Mouse (Mus musculus): Measurements from ENCODE around the gene Cep128. TPM values are rescaled to one million over a fixed set of nuclear protein-coding genes. Genes with fewer than 3 reads are reported as not detected.

Cep128 gene
- polyA plus RNA-seq, 1 experiment from 2014 or later = 3.4 TPM

DNA sequence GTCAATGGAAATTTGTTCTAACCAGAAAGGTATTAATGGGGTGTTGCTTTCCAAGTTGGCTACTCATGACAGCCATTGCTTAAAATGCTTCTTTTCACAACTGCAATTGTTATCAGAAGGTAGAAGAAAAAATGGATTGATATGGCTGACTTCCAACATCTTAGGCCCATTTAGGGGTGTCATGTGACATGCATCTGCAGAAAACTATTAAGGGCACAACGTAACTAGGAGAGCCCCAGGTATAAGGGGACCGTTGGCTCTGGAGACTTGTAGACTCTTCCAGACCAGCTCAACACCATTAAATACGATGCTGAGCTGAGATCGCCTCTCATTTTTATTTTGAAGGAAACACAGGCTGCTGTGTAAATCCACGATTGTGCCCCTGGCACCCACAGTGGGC lies 308.6 kb downstream of the Cep128 start:
- H3K27ac ChIP-seq (replicated peaks) = no peak overlapping the region
- H3K4me3 ChIP-seq (replicated peaks) = no peak overlapping the region
- H3K4me2 ChIP-seq = no peak overlapping the region
- H3K9me3 ChIP-seq (replicated peaks) = no peaks in the 10 kb centered on the region
- H3K36me3 ChIP-seq = no peaks in the 10 kb centered on the region
- no peak for ATAC-seq (ENCODE audit: low FRiP score)
- H3K9ac ChIP-seq (replicated peaks) = no peak overlapping the region
- WGBS = 91% methylated on average over 5 of the region's 5 CpGs
- no peaks in the 10 kb centered on the region for H3K27me3 ChIP-seq (replicated peaks)
- no peaks in the 10 kb centered on the region for H3K4me1 ChIP-seq

DNA sequence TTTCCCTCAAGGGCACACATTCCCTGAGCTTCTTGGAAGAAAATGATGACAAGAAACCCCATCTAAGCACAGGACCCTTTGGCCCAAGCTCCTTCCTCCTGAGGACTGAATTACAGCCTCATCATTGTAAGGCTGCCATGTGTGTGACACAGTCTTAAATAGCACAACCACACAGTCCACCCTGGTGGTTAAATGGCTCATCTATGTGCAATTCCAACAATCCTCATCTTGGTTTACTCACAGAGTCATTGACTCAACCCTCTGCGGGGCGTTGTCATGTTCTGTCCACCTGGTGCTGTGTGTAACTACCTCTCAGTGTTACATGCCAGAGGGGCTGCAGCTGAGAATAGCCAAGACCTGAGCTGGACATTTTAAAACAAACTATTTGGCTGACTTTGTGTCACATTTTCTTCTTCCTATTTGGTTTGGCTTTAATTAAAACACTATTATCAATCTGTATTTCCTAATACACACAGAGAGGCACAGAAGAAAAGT lies 313.6 kb downstream of the Cep128 start:
- no peak for ATAC-seq (ENCODE audit: low FRiP score)
- H3K9ac ChIP-seq (replicated peaks) = no peak overlapping the region
- no peak overlapping the region for H3K4me2 ChIP-seq
- 91% methylated on average over 2 of the region's 2 CpGs for WGBS
- no peaks in the 10 kb centered on the region for H3K36me3 ChIP-seq
- no peaks in the 10 kb centered on the region for H3K9me3 ChIP-seq (replicated peaks)
- no peaks in the 10 kb centered on the region for H3K4me1 ChIP-seq
- no peaks in the 10 kb centered on the region for H3K27me3 ChIP-seq (replicated peaks)
- H3K4me3 ChIP-seq (replicated peaks) = no peak overlapping the region
- no peak overlapping the region for H3K27ac ChIP-seq (replicated peaks)

DNA sequence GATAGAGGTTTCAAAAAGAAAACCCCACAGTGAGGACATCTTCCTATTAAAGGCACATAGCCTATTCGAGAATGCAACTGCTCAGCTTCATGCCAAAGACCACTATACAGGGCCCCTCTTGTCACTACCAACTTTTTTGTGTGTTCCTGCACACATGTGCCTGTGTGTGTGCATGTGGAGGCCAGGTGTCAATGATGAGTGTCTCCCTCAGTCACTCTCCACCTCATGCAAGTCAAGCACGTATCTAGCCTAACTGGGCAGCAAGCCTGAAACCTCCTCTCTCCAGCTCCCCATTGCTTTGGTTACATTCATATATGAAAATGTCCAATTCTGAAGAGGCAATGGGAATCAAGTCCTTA lies 317.1 kb downstream of the Cep128 start:
- H3K27ac ChIP-seq (replicated peaks) = no peak overlapping the region
- no peaks in the 10 kb centered on the region for H3K36me3 ChIP-seq
- no peak overlapping the region for H3K4me2 ChIP-seq
- no peak overlapping the region for H3K4me3 ChIP-seq (replicated peaks)
- H3K4me1 ChIP-seq = no peaks in the 10 kb centered on the region
- WGBS = 66% methylated on average over 2 of the region's 2 CpGs
- no peak overlapping the region for H3K9ac ChIP-seq (replicated peaks)
- ATAC-seq (ENCODE audit: low FRiP score) = no peak
- H3K9me3 ChIP-seq (replicated peaks) = no peaks in the 10 kb centered on the region
- no peaks in the 10 kb centered on the region for H3K27me3 ChIP-seq (replicated peaks)

DNA sequence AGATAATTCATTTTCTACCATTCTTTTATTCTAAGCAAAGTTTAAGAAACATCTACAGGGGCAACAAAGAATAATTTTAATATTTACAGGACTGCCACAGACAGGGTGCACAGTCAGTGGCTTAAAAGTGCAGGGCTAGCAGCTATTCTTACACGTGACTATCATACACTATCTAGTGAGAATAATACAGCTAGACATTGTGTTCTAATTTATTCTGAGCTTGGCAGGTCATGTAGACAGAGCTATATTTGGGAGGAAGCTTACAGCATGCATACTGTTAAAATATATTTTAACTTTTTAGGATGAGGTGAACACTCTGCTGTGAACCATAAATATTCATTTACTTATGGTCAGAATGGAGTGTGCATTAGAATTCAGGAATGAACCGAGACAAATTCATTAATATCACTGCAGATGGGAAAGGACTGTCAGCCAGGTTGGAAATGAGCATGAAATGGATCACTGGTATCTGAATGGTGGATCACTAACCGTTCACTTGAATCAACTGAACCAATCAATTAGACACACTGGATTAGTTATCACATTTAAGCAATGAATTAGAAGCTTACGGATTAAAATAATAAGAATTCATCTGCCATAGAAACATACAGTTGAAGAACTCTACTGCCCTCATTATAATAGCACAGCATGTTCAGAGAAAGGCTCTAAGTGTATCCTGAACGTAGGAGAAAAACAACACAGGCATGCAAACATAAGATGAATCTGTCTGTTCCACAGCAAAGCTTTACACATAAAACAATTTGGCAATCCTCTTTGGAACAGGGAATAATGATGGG lies 317.7 kb downstream of the Cep128 start:
- Histone ChIP-seq H3K9me3 (replicated peaks) (no peaks in the 10 kb centered on the region), H3K9ac (replicated peaks) (no peak overlapping the region), H3K27ac (replicated peaks) (no peak overlapping the region), H3K4me3 (replicated peaks) (no peak overlapping the region), H3K36me3 (no peaks in the 10 kb centered on the region), H3K27me3 (replicated peaks) (no peaks in the 10 kb centered on the region), H3K4me1 (no peaks in the 10 kb centered on the region), H3K4me2 (no peak overlapping the region)
- no peak for ATAC-seq (ENCODE audit: low FRiP score)
- WGBS = 38% methylated on average over 5 of the region's 5 CpGs

DNA sequence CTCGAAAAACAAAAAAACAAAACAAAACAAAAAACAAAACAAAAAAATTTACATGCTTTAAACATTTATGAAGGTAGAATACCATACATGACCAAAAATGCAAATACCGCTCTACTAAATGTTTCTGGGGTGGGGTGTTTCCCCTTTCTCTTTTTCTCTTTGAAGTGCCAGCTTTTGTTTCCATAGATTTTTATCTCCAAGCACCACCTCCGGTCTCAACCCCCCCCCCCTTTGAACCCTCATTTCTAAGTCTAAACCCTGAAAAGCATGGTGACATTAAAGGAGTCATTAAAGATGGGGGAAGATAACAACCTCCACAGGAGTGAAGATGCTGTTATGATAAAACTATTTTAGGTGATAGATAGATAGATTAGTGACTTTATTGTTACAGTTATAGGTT lies 318.8 kb downstream of the Cep128 start:
- Histone ChIP-seq H3K27ac (replicated peaks) (no peak overlapping the region), H3K9ac (replicated peaks) (no peak overlapping the region), H3K27me3 (replicated peaks) (no peaks in the 10 kb centered on the region), H3K4me3 (replicated peaks) (no peak overlapping the region), H3K4me2 (no peak overlapping the region), H3K9me3 (replicated peaks) (no peaks in the 10 kb centered on the region), H3K36me3 (no peaks in the 10 kb centered on the region), H3K4me1 (no peaks in the 10 kb centered on the region)
- 83% methylated on average over 3 of the region's 3 CpGs for WGBS
- no peak for ATAC-seq (ENCODE audit: low FRiP score)

DNA sequence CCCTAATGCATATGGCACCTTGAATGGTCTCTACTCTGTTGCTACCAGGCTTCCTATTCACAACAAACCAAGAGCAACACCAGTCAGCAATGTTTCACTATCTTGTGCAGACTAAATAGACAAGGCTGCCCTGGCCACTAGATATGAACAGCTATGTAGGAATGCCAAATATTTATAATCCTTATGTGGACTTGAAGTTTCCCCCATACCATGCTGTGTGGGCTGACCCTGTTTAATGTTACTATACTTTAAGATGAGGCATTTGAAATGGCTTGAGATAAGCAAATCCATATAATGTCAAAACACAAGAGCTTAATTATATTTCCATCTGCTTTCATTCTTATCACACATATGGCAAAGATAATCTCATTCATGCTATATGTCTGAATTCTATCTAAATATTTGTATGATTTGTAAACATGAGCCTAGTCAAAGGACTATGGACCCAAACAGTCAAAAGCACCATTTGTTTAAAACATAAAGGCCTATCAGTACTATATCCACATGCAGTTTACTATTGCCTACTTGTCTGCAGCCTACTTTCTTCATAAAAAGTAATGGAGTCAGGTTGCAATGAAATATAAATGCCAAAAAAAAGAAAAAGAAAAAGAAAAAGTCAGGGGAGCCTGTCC lies 319.7 kb downstream of the Cep128 start:
- no peak overlapping the region for H3K4me3 ChIP-seq (replicated peaks)
- H3K27ac ChIP-seq (replicated peaks) = no peak overlapping the region
- H3K4me1 ChIP-seq = no peaks in the 10 kb centered on the region
- ATAC-seq (ENCODE audit: low FRiP score) = no peak
- H3K36me3 ChIP-seq = no peaks in the 10 kb centered on the region
- no peaks in the 10 kb centered on the region for H3K9me3 ChIP-seq (replicated peaks)
- H3K4me2 ChIP-seq = no peak overlapping the region
- no peak overlapping the region for H3K9ac ChIP-seq (replicated peaks)
- no peaks in the 10 kb centered on the region for H3K27me3 ChIP-seq (replicated peaks)

DNA sequence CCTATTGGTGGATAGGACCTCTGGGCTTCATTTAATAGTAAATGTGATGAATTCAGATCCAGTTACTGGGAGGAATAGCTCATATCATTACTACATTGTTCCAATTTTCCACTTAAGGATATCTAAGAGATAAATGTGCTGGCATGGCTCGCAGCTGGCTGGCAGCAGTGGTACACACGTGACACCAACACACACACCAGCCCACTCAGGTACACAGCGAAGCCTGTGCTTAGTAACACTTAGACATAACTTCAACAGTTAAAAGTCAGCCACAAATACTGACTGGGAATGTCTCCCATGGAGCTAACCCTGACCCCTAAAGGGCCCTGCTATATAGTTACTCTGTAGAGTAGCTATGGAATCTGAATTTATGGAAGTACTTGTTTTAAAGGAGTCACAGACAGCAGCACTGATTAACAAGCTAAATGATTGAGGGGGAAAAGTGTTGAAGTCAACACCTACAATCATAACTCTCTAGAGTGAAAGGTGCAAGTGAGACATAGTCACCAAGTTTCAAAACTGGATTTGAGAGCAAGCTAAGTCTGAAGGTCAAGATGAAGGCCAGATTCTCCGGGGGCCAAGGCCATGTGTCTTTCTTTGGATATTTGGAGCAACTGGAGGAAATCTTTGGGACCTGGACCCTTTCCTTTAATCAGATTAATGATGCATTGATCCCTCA lies 320.7 kb downstream of the Cep128 start:
- Histone ChIP-seq H3K4me1 (no peaks in the 10 kb centered on the region), H3K27me3 (replicated peaks) (no peaks in the 10 kb centered on the region), H3K27ac (replicated peaks) (no peak overlapping the region), H3K4me2 (no peak overlapping the region), H3K4me3 (replicated peaks) (no peak overlapping the region), H3K36me3 (no peaks in the 10 kb centered on the region), H3K9ac (replicated peaks) (no peak overlapping the region), H3K9me3 (replicated peaks) (no peaks in the 10 kb centered on the region)
- no peak for ATAC-seq (ENCODE audit: low FRiP score)
- WGBS = 79% methylated on average over 4 of the region's 4 CpGs

DNA sequence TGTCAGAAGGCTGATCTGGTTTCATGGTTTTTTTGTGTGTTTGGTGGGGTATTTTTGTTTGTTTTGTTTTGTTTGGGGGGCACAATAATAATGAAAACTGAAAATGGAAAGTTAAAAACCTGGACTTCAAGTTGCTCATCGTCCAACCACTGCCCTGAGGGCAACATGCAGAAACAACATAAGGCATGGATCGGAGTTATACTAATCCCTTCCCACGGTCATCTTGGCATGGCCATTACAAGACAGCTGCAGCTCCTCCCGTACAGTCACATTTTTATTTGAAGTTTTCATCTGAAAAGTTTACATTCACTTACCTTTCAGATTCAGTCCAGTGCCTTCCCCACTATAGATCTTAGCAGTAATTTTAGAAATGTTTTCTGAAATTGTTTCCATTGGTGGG lies 321.5 kb downstream of the Cep128 start:
- ATAC-seq (ENCODE audit: low FRiP score) = no peak
- WGBS = 72% methylated on average over 4 of the region's 4 CpGs
- no peak overlapping the region for H3K4me2 ChIP-seq
- no peaks in the 10 kb centered on the region for H3K36me3 ChIP-seq
- no peak overlapping the region for H3K4me3 ChIP-seq (replicated peaks)
- H3K27ac ChIP-seq (replicated peaks) = no peak overlapping the region
- no peaks in the 10 kb centered on the region for H3K27me3 ChIP-seq (replicated peaks)
- H3K4me1 ChIP-seq = no peaks in the 10 kb centered on the region
- H3K9me3 ChIP-seq (replicated peaks) = no peaks in the 10 kb centered on the region
- no peak overlapping the region for H3K9ac ChIP-seq (replicated peaks)

DNA sequence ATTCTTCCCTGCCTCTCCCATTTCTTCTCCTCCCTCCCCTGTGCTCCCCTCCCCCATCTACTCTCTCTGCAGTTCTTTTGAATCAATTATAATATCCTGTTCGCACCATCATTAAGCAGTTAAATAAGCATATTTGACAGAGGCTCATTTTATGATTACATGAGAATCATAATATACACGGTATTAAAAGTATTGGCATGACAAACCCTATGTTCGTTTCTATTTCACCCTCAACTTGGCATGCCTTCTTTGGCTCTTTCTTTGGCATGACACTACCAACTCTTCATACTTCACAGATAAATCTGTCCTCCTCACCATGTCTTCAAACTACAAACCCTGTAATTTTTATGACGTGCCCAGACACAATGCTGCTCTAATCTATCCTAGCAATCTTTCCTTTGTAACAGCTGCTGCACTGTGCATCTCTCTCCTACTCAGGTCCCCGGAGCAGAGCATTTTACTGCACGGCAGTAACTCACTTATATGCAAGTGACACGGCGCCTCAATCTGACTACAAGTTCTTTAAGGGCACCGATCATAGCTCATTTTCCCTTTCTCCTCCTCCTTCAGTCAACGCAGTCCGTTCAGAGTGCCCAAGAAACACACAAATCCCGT lies 324.4 kb downstream of the Cep128 start:
- H3K9me3 ChIP-seq (replicated peaks) = no peaks in the 10 kb centered on the region
- no peaks in the 10 kb centered on the region for H3K27me3 ChIP-seq (replicated peaks)
- no peak overlapping the region for H3K27ac ChIP-seq (replicated peaks)
- H3K4me3 ChIP-seq (replicated peaks) = no peak overlapping the region
- H3K36me3 ChIP-seq = no peaks in the 10 kb centered on the region
- no peaks in the 10 kb centered on the region for H3K4me1 ChIP-seq
- H3K4me2 ChIP-seq = no peak overlapping the region
- no peak for ATAC-seq (ENCODE audit: low FRiP score)
- 60% methylated on average over 12 of the region's 12 CpGs for WGBS
- H3K9ac ChIP-seq (replicated peaks) = no peak overlapping the region

DNA sequence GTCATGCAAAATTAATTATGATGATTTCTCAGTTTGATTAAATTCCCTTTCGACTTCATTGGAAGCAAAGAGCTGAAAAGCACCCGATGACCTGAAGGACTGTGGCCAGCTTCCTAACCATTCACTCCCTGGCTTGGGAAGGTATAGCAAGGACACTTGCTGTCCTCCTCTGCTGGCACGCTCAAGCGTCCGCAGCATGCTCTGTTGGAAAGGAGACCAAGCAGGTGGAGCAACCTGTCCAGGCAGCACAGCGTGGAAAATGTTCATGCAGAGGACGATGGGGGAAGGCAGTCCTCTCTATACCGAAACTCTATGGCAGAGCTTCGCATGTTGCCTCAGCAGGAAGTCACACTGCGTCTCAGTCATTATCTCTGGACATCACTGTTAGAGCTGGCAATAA lies 327.3 kb downstream of the Cep128 start:
- Histone ChIP-seq H3K36me3 (no peaks in the 10 kb centered on the region), H3K9me3 (replicated peaks) (no peaks in the 10 kb centered on the region), H3K27me3 (replicated peaks) (no peaks in the 10 kb centered on the region), H3K4me3 (replicated peaks) (no peak overlapping the region), H3K4me1 (no peaks in the 10 kb centered on the region), H3K27ac (replicated peaks) (no peak overlapping the region), H3K4me2 (no peak overlapping the region), H3K9ac (replicated peaks) (no peak overlapping the region)
- WGBS = 88% methylated on average over 10 of the region's 10 CpGs
- ATAC-seq (ENCODE audit: low FRiP score) = no peak

DNA sequence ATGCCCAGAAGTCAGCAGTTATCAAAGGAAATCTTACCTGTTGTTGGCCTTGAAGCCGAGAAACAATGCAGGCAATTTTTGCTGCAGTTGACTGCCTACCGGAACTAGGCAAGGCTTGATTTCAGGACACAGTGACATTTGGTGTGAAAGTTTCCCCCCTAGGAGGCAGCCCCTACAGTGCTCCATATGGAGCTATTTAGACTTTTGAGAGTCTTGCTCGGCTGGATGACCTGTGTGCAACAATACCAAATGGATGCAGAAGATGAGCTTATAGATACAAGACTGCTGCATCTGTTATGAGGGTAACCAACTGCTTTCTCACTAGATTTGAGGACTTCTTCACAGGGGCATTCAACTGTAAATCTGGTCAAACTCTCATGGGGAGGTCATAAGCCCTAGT lies 331.9 kb downstream of the Cep128 start:
- Histone ChIP-seq H3K4me1 (no peaks in the 10 kb centered on the region), H3K4me2 (no peak overlapping the region), H3K27me3 (replicated peaks) (no peaks in the 10 kb centered on the region), H3K36me3 (no peaks in the 10 kb centered on the region), H3K9me3 (replicated peaks) (no peaks in the 10 kb centered on the region), H3K4me3 (replicated peaks) (no peak overlapping the region), H3K27ac (replicated peaks) (no peak overlapping the region), H3K9ac (replicated peaks) (no peak overlapping the region)
- no peak for ATAC-seq (ENCODE audit: low FRiP score)
- WGBS = 90% methylated on average over 3 of the region's 3 CpGs
